Mouse (Mus musculus) layer of hippocampus, adult 9-10 months (tissue): ENCODE results near the gene Cd302.

ENCODE experiments used
- DNase-seq: peaks from one replicate; pipeline ENCODE4 v3.0.0; 2022; ENCODE audit warnings: low spot score

Cd302 gene

DNA sequence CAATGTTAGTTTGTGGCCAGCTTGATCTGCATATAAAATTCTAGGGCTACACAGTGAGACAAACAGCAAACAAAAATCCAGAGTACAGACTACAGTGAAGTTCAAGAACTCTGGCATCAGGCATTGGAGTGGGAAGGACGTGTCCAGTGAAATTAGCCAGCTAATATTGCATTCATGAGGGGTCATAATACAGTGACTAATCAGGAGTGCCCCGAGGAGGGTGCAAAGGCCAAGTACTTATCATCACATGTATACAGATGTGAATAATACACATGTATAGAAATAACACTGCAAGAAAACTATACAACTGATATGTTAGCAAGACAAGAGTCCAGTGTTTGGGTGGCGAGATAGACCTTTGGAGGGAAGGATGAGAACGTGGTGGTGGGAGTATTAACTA lies 31.5 kb downstream of the Cd302 start:
- no peak for DNase-seq

DNA sequence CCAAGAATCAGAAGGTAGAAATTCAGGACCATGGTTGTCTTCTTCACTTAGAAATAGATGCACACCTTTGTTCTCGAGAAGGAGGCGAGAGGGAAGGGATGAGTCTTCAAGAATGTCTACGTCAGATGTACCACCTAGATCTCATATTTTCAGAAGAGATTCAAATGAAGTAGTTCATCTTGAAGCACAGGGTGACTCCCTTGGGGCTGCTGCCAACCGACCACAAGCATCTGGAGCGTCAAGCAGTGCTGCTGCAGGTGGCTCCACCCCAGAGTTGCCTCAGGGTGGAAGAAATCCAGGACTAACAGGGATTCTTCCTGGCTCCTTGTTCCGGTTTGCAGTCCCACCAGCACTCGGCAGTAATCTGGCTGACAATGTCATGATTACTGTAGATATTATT lies 49.8 kb downstream of the Cd302 start:
- DNase-seq: no peak

DNA sequence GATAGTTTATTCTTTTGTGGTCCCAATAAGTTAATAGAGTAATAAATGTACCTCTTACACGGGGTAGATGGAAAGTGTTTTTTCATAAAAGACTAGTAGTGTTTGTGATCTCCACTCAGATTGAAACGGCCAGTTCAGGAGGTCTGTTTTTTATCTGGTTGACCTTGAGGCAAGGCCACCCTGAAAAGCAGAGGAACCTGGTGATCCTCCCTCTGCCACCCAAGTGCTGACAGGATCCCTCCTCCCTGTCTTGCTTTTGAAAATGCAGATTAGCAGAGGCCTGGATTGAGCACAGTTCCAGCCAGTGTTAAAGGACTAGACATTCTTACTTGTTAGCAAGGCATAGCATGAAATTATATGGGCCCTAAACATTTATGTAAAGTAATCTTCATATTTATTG lies 51.1 kb downstream of the Cd302 start:
- DNase-seq: no peak

DNA sequence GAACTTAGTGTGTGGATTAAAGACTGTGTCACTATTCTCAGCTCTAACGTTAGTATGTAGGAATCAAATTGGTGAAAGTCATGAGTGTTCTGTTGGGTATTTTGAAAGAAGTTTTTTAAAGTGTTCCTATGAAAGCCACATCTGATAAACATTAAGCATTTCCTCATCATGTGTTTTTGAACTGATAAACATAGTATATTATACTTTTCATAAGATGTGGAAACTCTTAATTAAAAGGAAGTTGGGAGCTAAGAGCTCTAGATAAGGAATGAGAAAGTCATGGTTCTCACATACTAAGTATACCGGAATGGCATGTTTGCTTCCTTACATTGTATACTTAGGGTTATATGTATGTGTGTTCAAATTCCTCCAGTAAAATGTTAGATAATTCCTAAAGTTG lies 53.9 kb downstream of the Cd302 start:
- DNase-seq: no peak

DNA sequence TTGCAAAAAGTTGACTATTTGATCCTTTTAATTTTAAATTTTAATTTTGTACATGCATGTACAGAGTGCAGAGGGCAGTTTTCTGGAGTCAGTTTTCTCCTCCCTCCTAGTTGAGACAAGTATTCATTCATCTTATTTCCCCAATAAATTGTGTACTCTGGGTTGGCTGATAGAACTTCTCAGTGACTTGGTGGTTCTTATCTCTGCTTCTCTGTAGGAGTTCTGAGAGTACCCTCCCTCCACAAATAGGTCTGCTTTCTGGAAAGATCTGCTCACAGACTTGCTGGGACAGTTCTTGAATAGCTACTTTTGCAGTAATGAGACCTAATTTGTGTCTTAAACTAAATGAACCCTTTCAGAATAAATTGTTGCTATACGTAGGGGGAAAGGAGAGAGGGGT lies 55.8 kb downstream of the Cd302 start:
- no peak for DNase-seq

DNA sequence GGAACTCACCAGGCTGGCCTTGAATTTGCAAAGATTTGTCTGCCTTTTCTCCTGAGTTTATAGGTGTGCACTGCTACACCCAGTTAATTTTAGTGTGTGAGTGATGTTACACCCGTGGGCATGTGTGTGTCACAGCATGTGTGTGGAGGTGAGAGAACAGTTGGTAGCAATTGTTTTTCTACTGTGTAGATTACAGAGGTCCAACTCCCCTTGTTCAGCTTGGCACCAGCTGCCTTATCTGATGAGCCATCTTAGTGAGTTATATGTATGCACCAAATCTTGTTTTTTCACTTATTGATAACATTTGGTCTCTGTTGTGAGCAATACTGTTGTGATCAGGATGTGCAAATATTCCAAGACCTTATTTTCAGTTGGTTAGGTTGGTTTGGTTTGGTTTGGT lies 60.8 kb downstream of the Cd302 start:
- no peak for DNase-seq

DNA sequence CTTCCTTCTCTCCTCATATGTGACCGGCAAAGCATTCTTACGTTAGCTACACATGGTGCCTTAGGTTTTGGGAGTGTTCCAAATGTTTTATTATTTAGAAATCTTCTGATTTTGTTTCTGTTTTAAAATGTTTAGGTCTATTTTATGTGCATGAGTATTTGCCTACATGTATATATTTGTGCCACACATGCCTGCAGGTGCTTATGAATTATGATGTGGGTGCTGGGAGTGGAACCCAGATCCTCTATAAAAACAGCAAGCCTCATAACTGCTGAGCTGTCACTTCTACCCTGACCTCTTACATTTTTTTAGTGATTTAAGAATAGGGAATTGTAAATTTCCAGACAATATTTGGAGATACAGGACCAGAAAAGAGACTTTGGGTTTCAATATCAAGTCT lies 62.3 kb downstream of the Cd302 start:
- no peak for DNase-seq

DNA sequence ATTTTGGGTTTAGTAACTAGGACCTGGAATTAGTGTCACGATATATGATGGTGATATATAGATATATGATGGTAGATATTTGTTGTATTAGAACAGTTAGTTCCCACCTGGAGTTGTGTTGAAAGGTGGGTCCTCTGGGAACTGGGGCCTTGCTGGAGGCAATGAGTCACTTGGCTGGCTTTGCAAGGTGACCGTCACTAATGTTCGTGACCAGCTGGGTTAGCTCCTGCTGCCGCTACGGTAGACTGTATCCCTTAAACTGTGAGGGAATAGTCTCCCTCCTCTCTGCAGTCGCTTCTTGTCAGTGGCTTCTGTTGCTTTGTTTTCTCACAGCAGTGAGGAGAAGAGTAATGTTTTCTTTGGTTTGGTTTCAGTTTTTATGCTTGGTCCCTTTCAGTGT lies 63.1 kb downstream of the Cd302 start:
- no peak for DNase-seq

DNA sequence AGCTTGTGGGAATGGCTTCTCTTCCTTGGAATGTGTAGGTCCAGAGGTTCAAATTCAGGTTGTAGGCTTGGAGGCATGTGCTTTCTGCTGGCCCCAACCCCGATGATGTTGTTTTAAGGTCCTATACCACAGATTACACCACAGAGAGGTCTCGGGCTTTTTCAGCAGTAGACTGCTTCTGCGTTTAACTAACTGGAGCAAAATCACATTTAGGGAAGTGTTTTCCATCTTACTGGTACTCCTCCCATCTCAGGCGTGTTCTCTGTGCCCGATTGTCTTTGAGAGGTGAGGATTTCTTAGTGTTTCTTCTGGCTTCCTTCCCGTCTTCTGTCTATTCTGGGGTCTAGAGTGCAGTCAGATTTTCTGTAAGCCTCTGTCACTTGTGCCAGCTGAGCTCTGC lies 66.7 kb downstream of the Cd302 start:
- no peak for DNase-seq

DNA sequence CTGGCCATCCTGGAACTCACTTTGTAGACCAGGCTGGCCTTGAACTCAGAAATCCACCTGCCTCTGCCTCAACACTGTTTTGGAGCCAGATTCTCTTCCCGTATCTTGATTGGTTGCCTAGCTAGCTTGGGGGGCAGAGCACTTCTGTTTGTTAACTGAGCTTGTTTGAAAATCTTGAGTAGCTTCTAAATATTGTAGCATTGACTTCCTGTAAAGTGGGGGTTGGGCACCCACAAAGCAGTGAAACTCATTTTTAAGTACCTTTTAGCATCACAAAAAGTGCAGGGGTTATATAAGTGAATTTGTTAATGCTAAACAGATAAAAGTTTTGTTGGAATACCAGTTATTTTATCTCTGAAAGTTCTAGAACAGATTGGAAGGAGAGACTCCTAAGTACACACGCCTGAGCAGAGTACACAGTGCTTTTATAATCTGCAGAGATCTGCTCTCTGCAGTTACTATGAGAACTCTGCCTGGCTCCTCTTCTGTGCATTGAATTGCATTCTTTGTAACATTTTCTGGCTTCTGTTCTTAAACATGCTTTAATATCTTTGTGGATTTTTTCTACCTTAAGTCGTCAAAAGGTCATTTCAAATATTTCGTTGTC lies 67.6 kb downstream of the Cd302 start:
- DNase-seq: no peak

DNA sequence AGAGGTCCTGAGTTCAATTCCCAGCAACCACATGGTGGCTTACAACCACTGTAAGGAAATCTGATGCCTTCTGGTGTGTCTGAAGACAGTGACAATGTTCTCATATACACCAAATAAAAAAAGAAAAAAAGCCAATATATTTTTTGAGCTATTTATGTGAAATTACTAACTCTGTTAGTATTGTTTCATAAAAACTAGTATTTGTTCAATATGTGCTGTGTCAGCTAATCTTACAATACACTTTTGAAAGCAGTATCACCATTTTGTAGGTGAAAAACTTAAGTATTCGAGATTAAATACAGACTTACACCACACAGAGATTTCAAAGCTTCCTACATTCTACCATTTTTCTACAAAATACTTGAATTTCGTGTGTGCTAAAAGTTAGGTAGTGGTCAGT lies 69.6 kb downstream of the Cd302 start:
- no peak for DNase-seq

DNA sequence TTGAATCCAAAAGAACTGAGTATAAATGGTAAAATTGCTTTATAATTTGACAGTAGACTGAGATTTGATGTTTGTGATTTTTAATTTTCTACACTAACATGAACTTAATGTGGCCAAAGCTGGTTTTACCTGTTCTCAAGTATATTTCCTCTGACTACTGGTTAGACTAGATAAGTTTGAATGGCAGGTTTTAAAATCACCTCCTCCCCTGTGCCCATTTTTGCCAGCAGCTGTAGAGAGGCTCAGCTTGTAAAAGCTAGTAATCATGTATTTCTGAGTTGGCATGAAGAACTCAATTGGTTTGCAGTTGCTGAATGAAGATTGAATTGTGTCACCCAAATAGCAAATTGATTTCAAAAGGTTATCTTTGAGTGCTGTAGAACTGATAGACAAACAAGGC lies 71.8 kb downstream of the Cd302 start:
- no peak for DNase-seq

DNA sequence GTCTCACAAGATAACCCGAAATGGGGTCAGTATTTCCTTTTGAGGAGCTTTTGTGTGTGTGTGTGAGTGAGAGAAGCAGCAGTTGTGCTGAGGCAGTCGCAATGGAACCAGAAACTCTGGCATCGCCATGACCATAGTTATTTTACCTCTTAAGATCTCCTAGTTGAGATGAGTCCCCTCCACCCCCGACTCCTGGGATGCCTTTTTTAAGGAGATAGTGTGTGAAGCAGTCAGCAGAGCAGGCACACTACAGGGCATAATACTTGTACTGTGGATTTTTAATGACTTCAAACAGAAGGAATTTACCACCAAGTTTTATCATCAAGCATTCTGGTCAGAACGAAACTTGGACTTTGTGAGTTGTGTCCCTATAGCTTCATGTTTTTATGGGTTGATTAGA lies 73.5 kb downstream of the Cd302 start:
- no peak for DNase-seq

DNA sequence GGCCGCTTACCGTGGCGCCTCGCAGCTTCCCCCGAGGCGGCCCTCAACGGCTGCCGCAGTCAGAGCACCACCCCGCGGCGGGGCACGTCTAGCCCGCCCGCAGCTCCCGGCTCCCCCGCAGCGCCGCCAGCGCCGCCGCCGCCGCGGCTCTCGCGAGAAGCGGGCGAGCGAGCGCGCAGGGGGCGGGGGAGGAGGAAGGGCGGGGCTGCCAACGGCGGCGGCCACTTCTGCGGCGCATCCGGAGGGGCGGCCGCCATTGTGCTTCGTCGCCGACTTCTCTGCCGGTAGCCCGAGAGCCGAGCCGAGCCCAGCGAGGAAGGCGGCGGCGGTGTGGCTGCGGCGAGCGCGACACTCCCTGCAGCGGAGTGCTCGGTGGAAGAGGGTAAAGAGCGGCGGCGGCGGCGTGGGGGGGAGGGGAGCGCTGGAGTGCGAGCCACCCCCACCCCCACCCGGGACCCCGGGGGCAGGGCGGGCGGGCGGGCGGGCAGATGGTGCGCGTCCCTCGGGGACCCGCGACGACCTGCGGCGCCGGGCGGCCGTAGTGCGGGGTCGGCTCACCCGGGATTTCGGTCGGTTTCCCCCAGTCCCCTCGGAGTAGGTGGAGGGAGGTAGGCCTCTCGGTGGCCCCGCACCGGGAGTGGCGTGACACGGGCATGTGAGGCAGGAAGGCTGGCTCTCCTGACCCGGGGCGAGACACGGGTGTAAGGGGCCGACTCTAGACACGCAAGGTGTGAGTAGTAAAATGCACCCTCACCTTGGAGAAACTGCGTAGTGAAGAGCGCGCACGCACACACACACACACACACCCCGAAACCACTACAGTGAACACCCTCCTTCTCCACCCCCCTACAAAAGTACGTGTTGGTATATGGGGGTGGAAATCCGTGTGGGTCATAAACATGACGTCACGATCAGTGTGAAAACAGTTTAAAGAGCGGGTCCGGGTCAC lies 74.3 kb downstream of the Cd302 start, which contains the start of the genes Baz2b and March7:
TSS of gene Baz2b (minus strand) at position 137 of the 949 bp plus-strand sequence.
TSS of gene March7 (plus strand) at position 185 of the 949 bp plus-strand sequence.
- DNase-seq: peak; percentile 43

DNA sequence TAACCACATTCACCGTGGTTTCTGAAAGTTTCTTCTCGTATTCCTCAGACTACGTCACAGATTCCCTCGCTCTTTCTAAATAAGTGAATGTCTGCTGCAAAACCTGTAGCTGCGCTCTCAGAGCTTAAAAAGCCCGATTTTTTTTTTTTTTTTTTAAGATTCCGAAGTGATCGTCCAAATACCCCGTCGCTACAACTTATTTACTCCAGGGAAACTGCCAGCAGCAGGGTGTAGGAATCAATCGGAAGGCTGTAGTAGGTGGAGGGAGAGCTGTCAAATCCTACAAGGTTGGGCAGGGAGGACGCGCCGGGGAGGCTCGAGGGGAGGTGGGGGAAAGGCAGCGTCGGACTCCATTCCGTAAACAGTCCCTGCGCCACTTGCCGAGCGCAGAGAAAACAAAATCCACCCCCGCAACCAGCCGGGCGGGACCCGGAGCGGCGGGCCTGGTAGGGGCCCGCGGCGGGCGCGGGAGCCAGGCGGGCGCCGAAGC lies 75.1 kb downstream of the Cd302 start:
- no peak for DNase-seq

DNA sequence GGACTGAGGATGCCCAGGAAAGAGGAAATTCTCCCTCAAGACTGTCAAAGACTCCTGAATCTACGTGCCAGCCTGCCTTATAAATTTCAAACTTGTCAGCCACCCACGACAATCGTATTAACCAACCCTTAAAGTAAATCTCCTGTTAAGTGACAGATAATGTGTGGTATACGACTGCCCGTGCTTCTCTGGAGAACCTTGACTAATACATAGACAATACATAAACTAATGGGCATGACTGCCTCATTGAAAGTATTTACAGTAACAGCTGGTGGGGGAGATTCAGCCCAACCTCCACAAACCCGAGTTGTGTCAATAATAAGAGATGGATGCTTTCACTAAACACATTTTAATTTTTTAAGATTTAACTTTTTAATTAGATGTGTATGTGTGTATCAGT lies 78.5 kb downstream of the Cd302 start:
- no peak for DNase-seq

DNA sequence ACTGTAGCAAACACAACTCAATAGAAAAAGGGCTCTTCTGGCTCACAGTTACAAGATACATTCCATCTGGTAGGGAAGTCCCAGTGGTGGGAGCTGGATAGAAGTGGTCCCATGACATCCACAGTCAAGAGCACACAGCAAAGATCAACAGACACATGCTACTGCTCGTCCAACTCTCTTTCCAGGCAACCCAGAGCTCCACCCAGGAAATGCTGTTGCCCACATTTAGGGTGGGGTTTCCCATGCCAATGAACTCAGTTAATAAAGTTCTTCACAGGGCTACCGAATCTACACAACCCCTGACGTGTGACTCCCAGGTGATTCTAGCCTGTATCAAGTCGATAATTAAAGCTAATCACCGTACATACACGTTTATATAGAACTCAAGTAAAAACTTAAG lies 80.1 kb downstream of the Cd302 start:
- no peak for DNase-seq

DNA sequence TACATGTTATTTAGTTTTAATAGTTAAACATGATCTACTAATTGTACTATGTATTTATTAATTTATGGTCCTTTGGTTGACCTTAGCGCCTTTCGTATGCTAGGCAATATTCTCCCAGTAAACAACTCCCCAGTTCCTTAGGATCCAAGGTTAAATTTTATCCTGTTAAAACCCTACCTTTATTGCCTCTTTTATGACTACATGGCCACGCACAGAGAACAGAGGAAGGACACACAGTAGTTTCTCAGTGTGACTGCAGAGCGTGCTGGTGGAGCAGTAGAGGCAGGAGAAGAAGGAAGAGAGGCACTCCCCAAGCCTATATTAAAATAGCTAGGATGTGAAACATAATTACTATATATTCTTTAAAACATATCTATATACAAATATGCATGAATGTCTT lies 80.6 kb downstream of the Cd302 start:
- no peak for DNase-seq

DNA sequence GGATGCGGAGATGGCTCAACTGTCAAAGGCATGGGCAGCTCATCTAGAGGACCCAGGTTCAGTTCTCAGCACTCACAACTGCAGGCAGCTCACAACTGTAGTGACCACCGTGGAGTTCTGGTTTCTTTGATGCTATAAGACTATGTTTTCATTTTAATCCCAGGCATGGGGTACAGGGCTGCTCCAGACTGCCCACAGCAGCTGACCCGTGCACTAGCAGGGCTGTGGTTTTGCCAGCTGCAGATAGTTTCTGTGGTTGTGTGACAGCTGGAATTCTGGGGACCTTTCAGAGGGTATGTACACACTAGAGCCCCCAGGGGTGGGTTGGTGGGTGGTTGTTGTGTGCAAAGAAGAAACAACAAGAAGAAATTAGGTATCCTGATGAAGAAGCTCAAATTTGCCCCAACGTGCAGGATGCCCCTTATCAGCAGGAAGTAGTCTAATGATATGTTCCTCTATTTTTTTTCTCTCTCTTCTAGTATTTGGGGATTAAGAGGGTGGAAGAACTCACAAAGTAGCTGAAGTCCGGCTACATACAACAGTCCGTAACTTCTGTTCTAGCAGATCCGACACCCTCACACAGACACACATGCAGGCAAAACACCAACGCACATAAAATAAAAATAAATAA lies 81.3 kb downstream of the Cd302 start:
- no peak for DNase-seq
